26 mouse cellular contexts compared by ENCODE assay signal in the genomic region with DNA sequence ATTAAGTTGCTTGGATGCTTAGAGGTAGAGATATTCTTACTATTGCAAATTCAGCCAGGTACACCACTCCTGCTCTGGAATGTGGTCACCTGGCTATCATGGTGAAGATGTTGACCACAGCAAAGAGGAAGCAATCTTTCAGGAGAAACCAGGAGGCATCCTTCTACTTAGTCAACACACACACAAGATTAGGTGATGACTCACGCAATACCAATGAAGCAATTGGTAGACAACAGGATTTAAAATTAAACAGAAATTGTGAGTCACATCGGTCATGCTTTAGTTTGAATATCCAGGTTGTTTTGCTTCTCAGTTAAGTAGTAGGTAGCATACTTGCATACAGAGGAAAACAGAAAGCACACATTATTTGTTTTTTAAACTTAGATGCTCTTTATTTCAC. TPM values are rescaled to one million over a fixed set of nuclear protein-coding genes. Genes with fewer than 3 reads are reported as not detected.
A peak's percentile ranks its signal among the peaks of the same experiment; 100 is the strongest.
DNase-seq lines count a peak whose midpoint lies in the region; ATAC-seq and TF ChIP-seq lines count a peak whose summit lies in the region.
"Had no signal": no experiment of that assay in that cellular context is flagged by ENCODE, and none has a peak within 500 bp of the region (broad histone marks: within the 10 kb centered on the region; RNA-seq: fewer than 3 reads in every experiment).

No protein-coding gene starts in this region.

- no peak overlapping the region for H3K4me2 ChIP-seq in stomach, postnatal 0 days (replicated peaks; ENCODE audit: low read depth)
- no peak overlapping the region for H3K4me2 ChIP-seq in intestine, embryonic 16.5 days (ENCODE audit: low read depth, low read length)
- H3K4me2 ChIP-seq: forebrain, embryonic 13.5 days; hindbrain, embryonic 12.5 days; hindbrain, embryonic 15.5 days had no signal

- 77% methylated on average over 2 of the region's 2 CpGs for WGBS in stomach, postnatal 0 days
- WGBS in intestine, embryonic 16.5 days = 90% methylated on average over 2 of the region's 2 CpGs

- no peaks in the 10 kb centered on the region for H3K36me3 ChIP-seq in stomach, postnatal 0 days (ENCODE audit: control insufficient read depth, insufficient read depth, low read length)
- H3K36me3 ChIP-seq in intestine, embryonic 16.5 days (ENCODE audit: control insufficient read depth, insufficient read depth, low read length) = no peaks in the 10 kb centered on the region
- H3K36me3 ChIP-seq: forebrain, embryonic 10.5 days; heart, embryonic 10.5 days; hindbrain, embryonic 12.5 days; hindbrain, embryonic 15.5 days had no signal

- H3K4me1 ChIP-seq in stomach, postnatal 0 days (replicated peaks; ENCODE audit: control insufficient read depth, insufficient read depth) = no peaks in the 10 kb centered on the region
- peaks cover 3% of the 10 kb centered on the region; the same call in 1 of the 2 replicates for H3K4me1 ChIP-seq in intestine, embryonic 16.5 days (ENCODE audit: control insufficient read depth, insufficient read depth, low read length)
- H3K4me1 ChIP-seq: forebrain, embryonic 13.5 days; heart, embryonic 10.5 days; hindbrain, embryonic 12.5 days; hindbrain, embryonic 15.5 days had no signal

- no peak overlapping the region for H3K9ac ChIP-seq in stomach, postnatal 0 days (ENCODE audit: low read length)
- no peak overlapping the region for H3K9ac ChIP-seq in intestine, embryonic 16.5 days (ENCODE audit: low read depth, low read length)
- H3K9ac ChIP-seq: forebrain, embryonic 13.5 days; hindbrain, embryonic 12.5 days; hindbrain, embryonic 15.5 days had no signal

- TF ChIP-seq CTCF in stomach, postnatal 0 days (IDR thresholded peaks at IDR 0.05; ENCODE audit: low read depth) = no peak

- no peak overlapping the region for H3K27ac ChIP-seq in stomach, postnatal 0 days (replicated peaks)
- no peak overlapping the region for H3K27ac ChIP-seq in intestine, embryonic 16.5 days (ENCODE audit: low read length)
- H3K27ac ChIP-seq: forebrain, embryonic 10.5 days; forebrain, embryonic 13.5 days; gastrocnemius, adult 2 months; heart, adult 2 months; heart, embryonic 10.5 days; hindbrain, embryonic 12.5 days; hindbrain, embryonic 15.5 days had no signal

- TF ChIP-seq EP300 in stomach, postnatal 0 days (optimal IDR thresholded peaks at IDR 0.05) = no peak

- DNase-seq in 3134 (ENCODE audit: extremely low read depth, insufficient read length, low spot score) (peak; percentile 24), 416B (ENCODE audit: low read depth) (peak; percentile 68), NIH3T3 (ENCODE audit: low read depth) (peak; percentile 63)
- DNase-seq in stomach, postnatal 0 days (ENCODE audit: low spot score) = no peak
- DNase-seq in cerebellum, adult 9-11 months = no peak
- DNase-seq in frontal cortex, postnatal 25 days (ENCODE audit: low spot score in 2 of 2) = no peak
- DNase-seq: adrenal gland, adult 2 months; adrenal gland, postnatal 14 days; B cell, adult 2 months; cerebellum, adult 11 months; cerebellum, adult 2 months; cerebellum, postnatal 10 days; cerebellum, postnatal 36 days; embryo, embryonic 11 days; gastrocnemius, adult 2 months; gastrocnemius, postnatal 14 days; heart, adult 2 months; kidney, adult 11 months had no signal

- peak; percentile 51; the same call in 1 of the 2 replicates for ATAC-seq in stomach, postnatal 0 days (ENCODE audit: low FRiP score, low TSS enrichment)
- no peak for ATAC-seq in intestine, embryonic 16.5 days
- ATAC-seq: CD4-positive, CD25-positive, alpha-beta regulatory T cell, adult 4 months; forebrain, embryonic 13.5 days; forebrain, embryonic 16.5 days had no signal

- no peaks in the 10 kb centered on the region for H3K9me3 ChIP-seq in stomach, postnatal 0 days (ENCODE audit: control insufficient read depth, low read length)
- no peaks in the 10 kb centered on the region for H3K9me3 ChIP-seq in intestine, embryonic 16.5 days (ENCODE audit: control insufficient read depth, low read length)
- H3K9me3 ChIP-seq: forebrain, embryonic 10.5 days; forebrain, embryonic 13.5 days; heart, embryonic 10.5 days; hindbrain, embryonic 12.5 days; hindbrain, embryonic 15.5 days had no signal

- H3K27me3 ChIP-seq in stomach, postnatal 0 days (ENCODE audit: control insufficient read depth, insufficient read depth, low read length) = no peaks in the 10 kb centered on the region
- H3K27me3 ChIP-seq in intestine, embryonic 16.5 days (replicated peaks; ENCODE audit: control insufficient read depth, insufficient read depth, low read length) = no peaks in the 10 kb centered on the region
- H3K27me3 ChIP-seq: hindbrain, embryonic 12.5 days; hindbrain, embryonic 15.5 days had no signal

- no peak overlapping the region for H3K4me3 ChIP-seq in stomach, postnatal 0 days (ENCODE audit: low read depth, low read length)
- no peak overlapping the region for H3K4me3 ChIP-seq in intestine, embryonic 16.5 days (ENCODE audit: low read length)
- H3K4me3 ChIP-seq: forebrain, embryonic 10.5 days; forebrain, embryonic 13.5 days; gastrocnemius, adult 2 months; heart, adult 2 months; heart, embryonic 10.5 days; hindbrain, embryonic 12.5 days; hindbrain, embryonic 15.5 days had no signal

RNA-seq across cellular contexts. Expression of gene Exph5, which starts 22.5 kb away (rescaled TPM):
- 5.4 and 6.5 TPM in 2 replicates for polyA plus RNA-seq in stomach, postnatal 0 days (2015; fragmentation: Nextera tagmentation; extraction: Ambion mirVana)
- 2.8 and 3.6 TPM in 2 replicates for polyA plus RNA-seq in intestine, embryonic 16.5 days (2015; fragmentation: Nextera tagmentation; extraction: Ambion mirVana)
- polyA plus RNA-seq: adrenal gland, adult 2 months; forebrain, embryonic 13.5 days had no signal

RNA-seq across cellular contexts. Expression of gene Ddx10, which starts 31.1 kb away (rescaled TPM):
- polyA plus RNA-seq in stomach, postnatal 0 days (2015; fragmentation: Nextera tagmentation; extraction: Ambion mirVana) = 13.0 and 13.9 TPM in 2 replicates
- 23.2 and 24.2 TPM in 2 replicates for polyA plus RNA-seq in intestine, embryonic 16.5 days (2015; fragmentation: Nextera tagmentation; extraction: Ambion mirVana)

Comparison
In these comparisons a context has a peak if more than half of its experiments do, and no peak if none do; other contexts are left out.
1. DNase-seq: peak in 3134 (single experiment), 416B (single experiment) and NIH3T3 (single experiment); none in stomach, postnatal 0 days (single experiment), cerebellum, adult 9-11 months (single experiment) and frontal cortex, postnatal 25 days (0 of 2).